Mouse (Mus musculus) CH12.LX (cell line): ENCODE data around the gene Crtc2. TPM values are rescaled to one million over a fixed set of nuclear protein-coding genes. Genes with fewer than 3 reads are reported as not detected.

Source experiments
- DNase-seq: peaks from one replicate; pipeline ENCODE4 v3.0.0-alpha.2; 2013; ENCODE audit errors: extremely low read depth
- H3K27ac ChIP-seq: 2 replicates; pipeline ENCODE4 v1.5.1; 2012; ENCODE audit warnings: low read depth, mild to moderate bottlenecking, control low read depth, moderate library complexity; ENCODE audit not compliant: insufficient read depth
- H3K27me3 ChIP-seq: replicated peaks from 2 replicates; pipeline ENCODE3; 2012; ENCODE audit warnings: inconsistent platforms
- H3K36me3 ChIP-seq, 2 experiments: replicated peaks in 1 of 2; 2 replicates each; pipeline versions ENCODE3 to v1.6.1; 2012; ENCODE audit warnings: inconsistent platforms in 1 of 2, low read length in 1 of 2, mild to moderate bottlenecking in 1 of 2, mixed read lengths in 1 of 2, moderate library complexity in 1 of 2; ENCODE audit not compliant: control insufficient read depth in 1 of 2, insufficient read depth in 1 of 2
- H3K4me1 ChIP-seq, 2 experiments: 2 replicates each; pipeline ENCODE4 v1.6.1; 2012; ENCODE audit warnings: inconsistent platforms in 1 of 2, moderate library complexity in 1 of 2; ENCODE audit not compliant: insufficient read depth in 2 of 2, control insufficient read depth in 1 of 2
- H3K4me2 ChIP-seq: 2 replicates; pipeline ENCODE4 v1.6.1; 2012; ENCODE audit warnings: low read depth, mild to moderate bottlenecking, control low read depth; ENCODE audit not compliant: poor library complexity, insufficient read depth, severe bottlenecking
- H3K4me3 ChIP-seq, 3 experiments: fragments of 150-350 bp in 1 of 3; sonication (generic) in 1 of 3; replicated peaks in 1 of 3; 2 replicates each; pipeline versions ENCODE3 to v1.5.1; 2011 to 2012; ENCODE audit warnings: low read depth in 2 of 3, low read length in 2 of 3, mild to moderate bottlenecking in 2 of 3, moderate library complexity in 2 of 3, control low read depth in 1 of 3, improper control_type of control experiment in 1 of 3, inconsistent platforms in 1 of 3, mixed read lengths in 1 of 3; ENCODE audit not compliant: poor library complexity in 1 of 3
- H3K79me2 ChIP-seq: replicated peaks from 2 replicates; pipeline ENCODE4 v1.6.1; 2012; ENCODE audit warnings: mild to moderate bottlenecking, moderate library complexity; ENCODE audit not compliant: control insufficient read depth, poor library complexity, insufficient read depth, severe bottlenecking; ENCODE audit errors: extremely low read depth
- H3K9ac ChIP-seq: 2 replicates; pipeline ENCODE4 v1.6.1; 2012; ENCODE audit warnings: low read depth, mild to moderate bottlenecking, control low read depth, moderate library complexity; ENCODE audit not compliant: insufficient read depth
- H3K9me3 ChIP-seq: replicated peaks from 2 replicates; pipeline ENCODE3; 2012; ENCODE audit warnings: low read length, inconsistent platforms, mixed read lengths
- BHLHE40 ChIP-seq: IDR thresholded peaks from 2 replicates; pipeline ENCODE4 v1.6.1; 2011; ENCODE audit warnings: mild to moderate bottlenecking, low read depth, low read length, improper control_type of control experiment
- CTCF ChIP-seq, 2 experiments: IDR thresholded peaks in 1 of 2; conservative IDR thresholded peaks in 1 of 2; 2 replicates each; pipeline ENCODE4 v1.5.1; 2011 to 2012; ENCODE audit warnings: low read depth in 2 of 2, low read length in 2 of 2, improper control_type of control experiment in 1 of 2, inconsistent platforms in 1 of 2, mild to moderate bottlenecking in 1 of 2, moderate library complexity in 1 of 2
- E2F4 ChIP-seq: IDR thresholded peaks from 2 replicates; pipeline ENCODE4 v1.6.1; 2011; ENCODE audit warnings: low read depth, low read length, improper control_type of control experiment; ENCODE audit not compliant: insufficient replicate concordance
- ELF1 ChIP-seq: IDR thresholded peaks from 2 replicates; pipeline ENCODE4 v1.6.1; 2014; ENCODE audit warnings: low read depth, mild to moderate bottlenecking, inconsistent platforms, low read length, improper control_type of control experiment
- EP300 ChIP-seq: IDR thresholded peaks from 2 replicates; pipeline ENCODE4 v1.6.1; 2011; ENCODE audit warnings: low read length, improper control_type of control experiment
- GABPA ChIP-seq: IDR thresholded peaks from 2 replicates; pipeline ENCODE4 v1.6.1; 2012; ENCODE audit warnings: low read depth, low read length, improper control_type of control experiment, inconsistent platforms; ENCODE audit not compliant: insufficient replicate concordance
- HCFC1 ChIP-seq: IDR thresholded peaks from 2 replicates; pipeline ENCODE4 v1.6.1; 2012; ENCODE audit warnings: low read depth, mild to moderate bottlenecking, inconsistent platforms, low read length, improper control_type of control experiment
- JUN ChIP-seq: IDR thresholded peaks from 2 replicates; pipeline ENCODE4 v1.6.1; 2011; ENCODE audit warnings: low read depth, mild to moderate bottlenecking, low read length, improper control_type of control experiment, moderate library complexity; ENCODE audit not compliant: insufficient read depth
- JUND ChIP-seq: conservative IDR thresholded peaks from 2 replicates; pipeline ENCODE4 v1.6.1; 2011; ENCODE audit warnings: low read depth, low read length, improper control_type of control experiment
- KAT2A ChIP-seq: IDR thresholded peaks from 2 replicates; pipeline ENCODE4 v1.6.1; 2012; ENCODE audit warnings: low read length, improper control_type of control experiment, inconsistent platforms; ENCODE audit not compliant: insufficient replicate concordance
- MAX ChIP-seq: IDR thresholded peaks from 2 replicates; pipeline ENCODE4 v1.6.1; 2011; ENCODE audit warnings: low read length, improper control_type of control experiment
- MEF2A ChIP-seq: IDR thresholded peaks from 2 replicates; pipeline ENCODE4 v1.6.1; 2014; ENCODE audit warnings: low read depth, mild to moderate bottlenecking, inconsistent platforms, low read length, improper control_type of control experiment, borderline replicate concordance
- MYC ChIP-seq: IDR thresholded peaks from 2 replicates; pipeline ENCODE4 v1.6.1; 2011; ENCODE audit warnings: low read depth, mild to moderate bottlenecking, improper control_type of control experiment, low read length
- NRF1 ChIP-seq: IDR thresholded peaks from 2 replicates; pipeline ENCODE4 v1.6.1; 2014; ENCODE audit warnings: low read depth, mild to moderate bottlenecking, inconsistent platforms, low read length, improper control_type of control experiment, moderate library complexity
- PAX5 ChIP-seq: IDR thresholded peaks from 2 replicates; pipeline ENCODE4 v1.6.1; 2012; ENCODE audit warnings: low read length, inconsistent platforms, mixed read lengths
- POLR2A ChIP-seq: IDR thresholded peaks from 2 replicates; pipeline ENCODE4 v1.6.1; 2011; ENCODE audit warnings: low read depth, mild to moderate bottlenecking, improper control_type of control experiment, low read length
- RAD21 ChIP-seq: IDR thresholded peaks from 2 replicates; pipeline ENCODE4 v1.6.1; 2011; ENCODE audit warnings: low read depth, mild to moderate bottlenecking, low read length, improper control_type of control experiment, moderate library complexity
- RCOR1 ChIP-seq: conservative IDR thresholded peaks from 2 replicates; pipeline ENCODE4 v1.6.1; 2012; ENCODE audit warnings: low read depth, mild to moderate bottlenecking, inconsistent platforms, low read length, improper control_type of control experiment
- SIN3A ChIP-seq: IDR thresholded peaks from 2 replicates; pipeline ENCODE4 v1.6.1; 2012; ENCODE audit warnings: low read length, improper control_type of control experiment, inconsistent platforms
- TCF12 ChIP-seq: IDR thresholded peaks from 2 replicates; pipeline ENCODE4 v1.6.1; 2014; ENCODE audit warnings: low read depth, mild to moderate bottlenecking, inconsistent platforms, low read length, improper control_type of control experiment
- UBTF ChIP-seq: IDR thresholded peaks from 2 replicates; pipeline ENCODE4 v1.6.1; 2012; ENCODE audit warnings: low read depth, mild to moderate bottlenecking, inconsistent platforms, low read length, improper control_type of control experiment, moderate library complexity
- USF1 ChIP-seq: IDR thresholded peaks from 2 replicates; pipeline ENCODE4 v1.6.1; 2014; ENCODE audit warnings: low read depth, mild to moderate bottlenecking, inconsistent platforms, low read length, improper control_type of control experiment
- USF2 ChIP-seq: conservative IDR thresholded peaks from 2 replicates; pipeline ENCODE4 v1.6.1; 2011; ENCODE audit warnings: low read depth, low read length, improper control_type of control experiment
- ZKSCAN1 ChIP-seq: IDR thresholded peaks from 2 replicates; pipeline ENCODE4 v1.6.1; 2012; ENCODE audit warnings: low read depth, inconsistent platforms, low read length, improper control_type of control experiment, borderline replicate concordance
- ZNF384 ChIP-seq: IDR thresholded peaks from 2 replicates; pipeline ENCODE4 v1.6.1; 2012; ENCODE audit warnings: low read depth, low read length, improper control_type of control experiment, inconsistent platforms
- dilution Hi-C: fragments of 300-500 bp; cut with MboI; formaldehyde crosslinking; loops from 2 replicates; pipeline ENCODE4 v1.14.3; 2020; ENCODE audit warnings: low sequenced_read_pairs; ENCODE audit not compliant: extremely low pct_unique_long_range_greater_than_20kb, extremely low pct_ligation_motif_present
- in situ Hi-C: fragments of 300-500 bp; cut with MboI; formaldehyde crosslinking; loops from 3 replicates; pipeline ENCODE4 v1.14.3; 2019; ENCODE audit warnings: low sequenced_read_pairs, low pct_ligation_motif_present, low pct_unique_long_range_greater_than_20kb, mixed read lengths
- polyA plus RNA-seq: library from polyadenylated mRNA; unstranded; fragments of >175 nt; gene quantifications from 2 replicates; pipeline ENCODE4 v1.2.1, GENCODE M21; 2012; ENCODE audit warnings: low read depth; ENCODE audit not compliant: insufficient read length
- total RNA-seq, 2 experiments: library from RNA; depleted of rRNA; stranded (reverse); fragments of 300-350 nt in 1 of 2; fragments of >200 nt in 1 of 2; gene quantifications; 2 replicates each; pipeline ENCODE4 v1.2.3; 2012 to 2014

Crtc2 gene
- total and polyA plus RNA-seq, 3 experiments: 6.1 to 69.8 (median 13.5) TPM

GRCm38 (mm10) chr3:90273855-90274254 is 19.9 kb downstream of the Crtc2 start:
- Histone ChIP-seq H3K4me3 (no peak overlapping the region), H3K4me1 (peaks cover 2 to 6% of the 10 kb centered on the region in 2 experiments; a peak in 3 of 4 replicates), H3K27ac (no peak overlapping the region), H3K27me3 (no peaks in the 10 kb centered on the region), H3K9me3 (no peaks in the 10 kb centered on the region), H3K79me2 (peaks cover 3% of the 10 kb centered on the region; the same call in 1 of the 2 replicates), H3K4me2 (no peak overlapping the region), H3K9ac (no peak overlapping the region), H3K36me3 (peaks cover 92 to 98% of the 10 kb centered on the region in 2 experiments)
- dilution Hi-C loops (no loop called here), in situ Hi-C loops (no loop called here)
- no peak for DNase-seq
- TF ChIP-seq EP300 (no peak), CTCF (conservative IDR thresholded peaks at IDR 0.05 in 1 of 2, IDR thresholded peaks at IDR 0.05 in 1 of 2; ENCODE audit: low read depth in 2 of 2, low read length in 2 of 2) (no peak), JUND (no peak), E2F4 (no peak), MEF2A (no peak), BHLHE40 (no peak), NRF1 (no peak), HCFC1 (no peak), USF2 (no peak), GABPA (no peak), POLR2A (no peak), RAD21 (no peak), PAX5 (no peak), ZNF384 (no peak), MAX (no peak), TCF12 (no peak), MYC (no peak), USF1 (no peak)

GRCm38 (mm10) chr3:90275286-90275685 is 21.3 kb downstream of the Crtc2 start:
- Histone ChIP-seq H3K4me3 (no peak overlapping the region), H3K4me1 (no peaks in the 10 kb centered on the region), H3K9ac (no peak overlapping the region), H3K79me2 (no peaks in the 10 kb centered on the region), H3K36me3 (peaks cover 94 to 98% of the 10 kb centered on the region in 2 experiments), H3K27me3 (no peaks in the 10 kb centered on the region), H3K27ac (no peak overlapping the region), H3K9me3 (no peaks in the 10 kb centered on the region), H3K4me2 (no peak overlapping the region)
- DNase-seq: no peak
- dilution Hi-C loops (no loop called here), in situ Hi-C loops (no loop called here)
- TF ChIP-seq TCF12: no peak
- TF ChIP-seq ZKSCAN1: no peak
- TF ChIP-seq ELF1: no peak
- no peak for TF ChIP-seq ZNF384
- no peak for TF ChIP-seq UBTF
- no peak for TF ChIP-seq USF1
- no peak for TF ChIP-seq KAT2A
- TF ChIP-seq JUND: no peak
- no peak for TF ChIP-seq JUN
- no peak for TF ChIP-seq SIN3A
- TF ChIP-seq RCOR1: no peak
- TF ChIP-seq BHLHE40: no peak
- TF ChIP-seq NRF1: no peak
